Mouse (Mus musculus): ENCODE measurements around the gene Dpt.
"Not testable (repeated sequence)": the region's sequence is repeated elsewhere in the genome, so short reads cannot be mapped to it uniquely, and the experiment has no call there.

Gene Dpt

DNA sequence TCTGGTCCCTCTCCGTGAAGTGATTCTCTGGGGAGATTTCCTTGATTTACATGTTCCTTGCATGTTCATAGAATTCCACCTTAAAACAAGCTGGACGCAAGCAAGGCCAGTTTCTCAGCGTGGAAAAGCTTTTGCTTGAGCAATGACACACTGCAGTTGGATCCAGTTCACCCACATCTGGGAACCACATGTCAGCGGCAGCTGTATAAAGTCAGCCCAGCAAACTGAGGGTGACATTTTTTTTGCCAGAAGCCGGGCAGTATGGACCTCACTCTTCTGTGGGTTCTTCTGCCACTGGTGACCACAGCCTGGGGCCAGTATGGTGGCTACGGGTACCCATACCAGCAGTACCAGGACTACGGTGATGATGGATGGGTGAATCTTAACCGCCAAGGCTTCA lies at the start of gene Dpt:
Gene Dpt, plus strand, starts transcription at position 174 of the 400 bp plus-strand sequence.
- peak in 1 of 2 experiments; percentile 40 for DNase-seq (ENCODE audit: low spot score in 2 of 2)

DNA sequence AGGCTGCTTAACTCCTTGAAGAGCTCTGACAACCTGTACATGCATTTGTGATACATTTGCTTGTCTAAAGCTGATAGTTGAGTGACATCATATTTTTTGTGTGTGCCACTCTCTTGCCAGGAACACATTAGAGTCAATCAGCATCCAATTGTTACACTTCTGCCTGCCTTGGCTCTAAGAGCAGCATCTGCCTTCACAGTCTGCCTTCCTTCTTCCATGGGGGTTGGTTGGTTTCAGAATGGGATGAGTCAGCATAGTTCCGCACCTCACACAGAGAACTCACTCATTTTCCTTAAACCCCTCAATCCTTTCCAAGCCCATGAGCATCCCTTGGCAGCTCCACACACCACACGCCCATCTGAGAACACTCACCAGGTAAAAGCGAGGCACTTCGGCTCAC lies 42.7 kb upstream of the Dpt start:
- no peak for DNase-seq (ENCODE audit: low spot score in 2 of 2)

DNA sequence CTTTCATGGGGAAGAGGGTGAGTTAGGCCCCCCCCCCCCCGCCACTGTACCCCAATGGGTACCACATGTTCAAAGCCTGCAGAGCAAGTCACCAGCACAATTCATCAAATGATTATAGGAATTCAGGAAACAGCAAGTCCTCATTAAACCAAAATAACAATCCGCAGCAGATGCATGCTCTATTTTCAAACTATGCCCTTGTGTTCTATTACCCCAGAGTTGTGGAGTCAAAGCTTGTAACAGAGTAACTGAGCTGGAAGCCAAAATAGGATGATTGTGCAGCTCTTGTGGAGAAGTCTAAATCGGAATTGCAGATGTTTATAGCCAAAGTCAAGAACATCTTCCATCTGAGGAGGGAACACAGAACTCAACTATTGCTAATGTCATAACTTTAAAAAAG lies 40.8 kb upstream of the Dpt start:
- DNase-seq (ENCODE audit: low spot score in 2 of 2), result no peak

DNA sequence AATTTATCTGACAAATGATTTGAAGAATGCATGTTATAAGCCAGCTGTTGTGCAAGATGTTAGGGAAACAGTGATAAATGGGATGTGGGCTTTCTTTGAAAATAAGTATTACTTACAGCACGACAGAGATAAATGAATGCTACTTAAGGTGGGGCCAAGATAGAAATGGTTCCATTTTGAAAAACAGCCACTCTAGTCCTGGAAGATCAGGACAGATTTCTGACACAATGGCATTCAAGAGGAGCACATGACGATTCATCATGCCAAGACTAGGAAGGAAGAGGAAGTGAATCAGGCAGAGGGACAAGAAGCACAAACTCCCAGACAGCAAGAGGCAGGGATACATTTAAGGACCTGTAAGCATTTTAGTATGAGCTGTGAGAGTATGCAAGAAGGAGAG lies 39.5 kb upstream of the Dpt start:
- no peak for DNase-seq (ENCODE audit: low spot score in 2 of 2)

DNA sequence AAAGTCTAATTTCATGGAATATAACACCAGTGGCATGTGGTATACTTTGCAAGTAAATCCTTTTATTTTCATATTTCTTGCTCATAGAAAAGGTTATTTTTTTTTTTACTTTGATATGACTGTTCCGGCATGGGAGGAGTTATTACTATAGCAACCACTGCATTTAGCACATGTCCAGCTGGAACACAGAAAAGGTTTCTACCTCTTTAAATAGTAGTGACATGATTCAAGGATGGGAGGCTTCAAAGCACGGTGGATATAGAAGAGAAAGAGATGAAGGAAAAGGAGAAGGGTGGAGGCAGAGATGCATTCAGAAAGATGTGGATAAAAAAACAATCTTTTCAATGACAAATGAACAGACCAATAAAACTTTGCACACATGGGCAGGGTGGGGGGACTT lies 38.0 kb upstream of the Dpt start:
- DNase-seq (ENCODE audit: low spot score in 2 of 2), result no peak

DNA sequence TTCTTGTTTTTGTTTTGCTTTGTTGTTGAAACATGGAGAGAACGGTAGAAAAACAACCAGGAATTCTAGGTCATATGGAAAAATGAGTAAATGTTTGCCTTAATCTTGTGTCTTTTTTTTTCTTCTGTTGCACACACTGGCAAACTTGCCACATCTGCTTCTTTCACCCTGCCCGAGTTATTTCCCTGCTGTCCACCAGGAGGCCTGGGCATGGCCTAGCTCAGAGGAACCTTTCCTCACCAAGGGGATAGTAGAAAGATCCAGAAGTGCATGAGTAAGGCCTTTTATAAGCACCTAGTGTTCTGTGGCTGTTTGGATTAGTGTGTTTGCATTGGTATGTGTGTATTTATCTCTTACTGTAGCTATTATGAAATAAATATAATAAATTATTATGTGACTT lies 34.2 kb upstream of the Dpt start:
- no peak for DNase-seq (ENCODE audit: low spot score in 2 of 2)

DNA sequence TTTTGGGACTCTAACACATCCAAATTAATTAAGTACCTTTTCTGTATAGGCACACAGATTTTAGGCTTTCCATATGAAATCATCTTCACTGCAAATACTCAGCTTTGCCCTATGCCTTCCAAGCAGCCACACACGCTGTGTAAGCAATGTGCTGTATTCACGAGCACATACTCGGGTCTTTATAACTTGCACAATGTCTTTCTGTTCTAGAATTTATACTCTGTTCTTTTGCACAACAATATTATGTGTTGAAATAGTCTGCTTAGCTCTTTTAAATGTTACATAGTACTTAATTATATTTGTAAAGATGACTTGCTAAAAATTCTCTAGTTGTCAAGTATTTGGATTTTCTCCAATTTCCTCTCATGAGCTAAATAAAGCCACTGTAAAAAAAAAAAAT lies 29.8 kb upstream of the Dpt start:
- no peak for DNase-seq (ENCODE audit: low spot score in 2 of 2)

DNA sequence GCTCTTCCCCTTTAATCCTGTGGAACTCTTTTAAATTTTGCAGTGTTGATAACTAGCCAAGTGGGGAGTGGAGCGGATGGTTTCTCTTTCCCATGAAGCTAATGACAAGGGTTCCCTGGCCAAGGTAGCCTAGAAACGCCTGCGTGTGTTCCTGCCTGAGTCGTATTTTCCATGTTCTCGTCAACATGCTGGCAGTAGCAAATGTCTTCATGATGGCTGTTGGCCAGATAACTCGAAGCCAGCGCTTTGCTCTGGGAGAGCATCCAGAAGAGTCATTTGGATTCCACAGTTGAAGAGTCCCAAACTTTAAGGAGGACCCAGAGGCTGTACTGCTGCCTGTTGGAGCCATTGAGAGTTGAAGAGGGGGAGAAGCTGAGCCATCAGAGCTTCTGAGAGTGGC lies 25.8 kb upstream of the Dpt start:
- peak; percentile 69 to 74 for DNase-seq (ENCODE audit: low spot score in 2 of 2)

DNA sequence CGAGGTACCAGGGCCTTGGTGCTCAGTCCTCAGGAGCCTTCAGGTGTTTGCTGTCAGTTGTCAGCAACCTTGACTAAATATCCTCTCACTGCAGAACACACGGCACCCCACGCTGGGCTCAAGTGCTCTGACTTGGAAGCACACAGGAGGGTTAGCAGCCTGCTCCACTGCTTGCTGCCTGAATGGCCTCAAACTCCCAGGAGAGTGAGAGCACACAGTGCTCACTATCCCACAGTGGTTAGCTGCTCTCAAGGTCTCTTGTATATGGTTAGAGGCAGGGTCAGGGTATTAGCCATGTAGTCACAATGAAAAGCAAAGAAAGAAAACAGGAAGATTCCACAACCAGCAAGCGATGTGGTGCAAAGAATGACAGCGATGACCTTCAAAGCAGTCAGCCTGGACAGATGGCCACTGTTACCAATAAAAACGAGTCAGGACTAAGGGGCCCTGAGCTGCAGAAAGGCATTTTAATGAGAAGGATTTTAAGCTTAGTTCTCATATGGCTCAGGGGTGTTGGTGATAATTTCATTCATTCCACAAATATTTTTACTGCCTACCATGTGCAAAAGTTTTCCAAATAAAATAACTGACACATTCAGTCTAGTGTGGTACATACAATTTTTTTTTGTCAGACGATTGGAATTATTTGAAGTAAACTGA lies 15.5 kb upstream of the Dpt start:
- no peak for DNase-seq (ENCODE audit: low spot score in 2 of 2)

DNA sequence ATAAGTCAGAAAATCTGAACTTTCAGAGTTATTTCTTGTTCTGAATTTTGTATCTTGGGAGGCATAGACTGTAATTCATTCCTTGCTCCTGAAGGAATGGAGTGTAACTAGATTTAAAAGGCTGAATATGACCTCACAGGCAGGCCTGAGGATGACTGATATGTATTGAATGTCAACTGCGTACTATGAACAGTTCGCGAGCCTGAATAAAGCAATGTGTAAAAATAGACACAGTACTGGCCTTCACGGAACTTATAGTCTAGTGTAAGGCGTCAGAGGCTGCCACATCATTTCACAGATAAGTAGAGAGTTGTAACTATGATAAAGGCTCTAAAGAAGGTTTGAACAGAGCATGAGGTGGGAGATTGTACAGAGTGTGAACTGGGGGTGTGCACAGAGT lies 10.3 kb upstream of the Dpt start:
- no peak for DNase-seq (ENCODE audit: low spot score in 2 of 2)

DNA sequence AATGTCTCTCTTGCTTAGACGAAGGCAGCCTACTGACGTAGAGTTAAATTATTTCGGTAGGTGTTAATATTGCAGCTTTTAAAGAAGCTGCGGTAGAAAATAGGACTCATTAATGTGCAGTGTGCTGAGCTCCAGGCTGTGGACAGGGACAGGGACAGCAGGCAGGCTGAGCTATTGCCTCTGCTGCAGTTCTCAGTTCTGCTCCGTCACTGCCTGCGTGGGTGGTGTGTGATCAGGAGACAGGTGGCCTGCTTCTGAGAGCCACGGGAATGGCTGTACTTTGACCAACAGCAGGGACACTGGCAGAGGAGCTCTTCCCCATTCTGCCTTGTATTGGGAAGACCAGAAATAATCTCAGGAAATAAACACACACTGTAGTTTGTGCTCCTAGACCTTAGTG lies 8.7 kb upstream of the Dpt start:
- DNase-seq (ENCODE audit: low spot score in 2 of 2), result no peak

DNA sequence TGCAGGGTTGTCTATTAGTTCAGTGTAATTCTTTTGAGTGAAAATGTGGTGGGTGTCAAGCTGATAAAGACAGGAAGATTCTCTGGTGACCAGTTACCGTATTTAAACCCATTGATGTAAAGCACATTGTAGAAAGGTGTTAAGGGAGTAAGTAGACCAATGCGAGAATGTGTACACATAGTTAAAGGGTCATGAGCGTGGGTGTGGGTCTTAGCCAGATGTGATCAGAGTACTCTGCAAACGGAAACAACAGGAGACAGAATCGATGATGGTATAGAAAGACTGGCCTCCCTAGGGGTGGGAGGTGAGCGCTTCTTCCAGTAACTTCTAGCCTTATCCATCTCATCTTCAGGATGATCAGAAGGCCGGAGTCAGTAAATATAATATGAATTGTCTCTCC lies 8.2 kb upstream of the Dpt start:
- DNase-seq (ENCODE audit: low spot score in 2 of 2), result no peak

DNA sequence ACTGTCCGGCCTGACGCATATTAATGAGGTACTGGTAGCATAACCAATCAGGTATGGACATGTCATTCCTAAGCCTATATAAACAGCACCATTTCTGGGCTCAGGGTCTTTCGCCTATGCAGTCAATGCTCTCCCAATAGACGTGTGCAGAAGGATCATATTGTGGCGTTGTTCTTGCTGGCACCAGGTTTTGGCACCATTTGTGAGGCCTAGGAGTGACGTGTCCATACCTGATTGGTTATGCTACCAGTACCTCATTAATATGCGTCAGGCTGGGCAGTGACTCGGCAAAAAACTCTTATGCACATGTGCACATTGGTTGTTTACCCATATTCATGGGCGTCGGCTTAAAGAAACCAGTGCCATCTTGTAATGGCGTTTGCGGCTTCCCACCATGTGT lies 6.1 kb upstream of the Dpt start:
- not testable (repeated sequence) for DNase-seq (ENCODE audit: low spot score in 2 of 2)

DNA sequence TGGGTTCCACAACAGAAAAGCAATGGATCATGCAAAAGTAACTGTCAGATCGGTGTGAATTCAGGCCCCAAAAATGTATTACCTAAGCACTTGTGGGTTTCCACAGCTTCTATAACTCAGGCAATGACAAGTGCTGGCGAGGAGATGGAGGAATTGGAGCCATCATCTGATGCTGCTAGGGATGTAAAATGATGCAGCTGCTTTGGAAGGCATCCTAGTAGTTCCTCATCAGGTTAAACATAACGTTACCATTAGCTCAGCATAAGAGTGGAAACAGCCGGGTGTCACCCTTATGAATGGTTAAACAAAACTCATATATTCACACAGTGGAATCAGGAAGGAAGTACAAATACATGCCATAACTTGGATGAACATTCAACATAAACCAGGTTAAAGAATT lies 3.4 kb upstream of the Dpt start:
- peak in 1 of 2 experiments; percentile 37 for DNase-seq (ENCODE audit: low spot score in 2 of 2)

DNA sequence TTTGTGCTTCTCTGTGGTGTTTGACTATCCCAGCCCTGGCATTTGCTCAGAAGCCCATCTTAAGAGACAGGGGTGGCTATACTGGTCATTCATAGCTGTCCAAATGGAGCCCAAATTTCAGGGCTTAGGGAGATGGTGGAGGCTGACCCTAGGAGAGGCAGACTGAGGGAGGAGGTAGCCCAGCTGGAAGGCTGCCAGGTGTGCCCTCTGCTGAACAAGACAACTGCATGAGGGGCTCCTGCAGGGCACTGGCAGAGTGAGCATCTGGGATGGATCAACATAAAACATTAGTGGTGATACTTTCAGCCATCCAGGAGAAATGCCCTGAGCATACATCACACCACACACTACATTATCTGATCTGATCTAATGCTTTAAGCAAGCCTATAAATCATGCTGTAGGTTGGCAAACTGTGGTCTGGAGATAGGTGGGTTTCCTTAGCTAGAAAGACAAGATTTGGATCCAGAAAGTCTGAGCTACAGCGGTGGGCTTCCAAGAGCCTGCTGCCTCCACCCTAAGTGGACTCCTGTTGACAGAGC lies 1.4 kb downstream of the Dpt start:
- no peak for DNase-seq (ENCODE audit: low spot score in 2 of 2)

DNA sequence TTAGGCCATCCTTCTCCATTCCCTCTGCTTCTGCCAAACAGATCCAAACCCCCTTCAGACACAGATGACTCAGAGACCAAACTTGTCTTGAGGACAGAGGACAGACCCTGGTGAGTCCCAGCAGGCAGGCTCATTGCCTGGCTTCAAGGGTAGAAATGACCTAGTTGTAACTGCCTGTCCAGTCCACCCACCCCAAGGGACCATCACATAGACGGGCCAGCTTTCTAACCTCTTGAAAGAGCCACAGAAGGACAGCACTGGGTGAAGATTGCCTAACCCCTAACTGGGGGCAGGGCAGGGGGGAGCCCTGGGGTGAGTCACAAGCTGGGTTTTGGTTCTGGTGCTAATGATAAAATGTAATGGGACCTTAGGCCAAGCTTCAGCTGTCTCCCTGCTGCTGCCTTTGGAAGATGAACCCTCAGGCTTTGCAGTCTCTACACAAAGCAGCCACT lies 2.1 kb downstream of the Dpt start:
- DNase-seq (ENCODE audit: low spot score in 2 of 2), result no peak

DNA sequence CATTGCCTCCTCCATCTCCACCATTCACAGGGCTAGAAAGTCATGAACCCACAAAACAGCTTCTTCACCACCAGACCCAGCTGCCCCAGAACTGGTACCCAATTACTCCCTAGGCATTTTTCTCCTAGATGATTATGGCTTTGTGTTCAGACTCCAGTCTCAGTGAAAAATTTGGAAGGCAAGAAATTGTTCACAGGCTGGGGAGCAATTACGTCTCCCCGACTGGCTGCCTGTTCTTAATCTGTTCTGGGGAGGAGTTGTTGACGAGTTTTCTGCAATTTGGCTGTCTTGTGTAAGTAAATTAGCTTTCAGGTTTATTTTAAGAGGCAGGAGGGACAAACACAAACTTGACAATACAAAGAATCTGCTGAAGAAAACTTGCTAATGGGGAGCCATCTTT lies 2.7 kb downstream of the Dpt start:
- no peak for DNase-seq (ENCODE audit: low spot score in 2 of 2)

DNA sequence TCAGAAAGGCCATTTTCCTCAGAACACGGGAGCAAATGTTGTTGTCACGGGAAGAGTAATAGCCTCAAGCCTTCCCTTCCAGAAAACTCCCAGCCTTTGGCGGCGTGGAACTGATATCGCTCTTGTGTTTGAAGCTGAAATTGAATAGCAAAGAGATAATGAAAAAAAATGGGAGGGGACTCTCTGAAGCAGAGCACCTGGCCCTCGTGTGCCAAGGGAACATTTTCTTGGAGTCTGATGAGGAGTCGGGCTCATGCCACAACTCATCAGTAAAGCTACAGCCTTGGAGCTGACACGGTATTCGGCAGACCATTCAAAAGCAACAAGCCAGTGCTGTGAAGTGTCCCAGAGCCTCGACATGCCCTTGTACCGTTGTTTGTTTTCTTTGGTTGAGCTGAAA lies 7.8 kb downstream of the Dpt start:
- no peak for DNase-seq (ENCODE audit: low spot score in 2 of 2)

DNA sequence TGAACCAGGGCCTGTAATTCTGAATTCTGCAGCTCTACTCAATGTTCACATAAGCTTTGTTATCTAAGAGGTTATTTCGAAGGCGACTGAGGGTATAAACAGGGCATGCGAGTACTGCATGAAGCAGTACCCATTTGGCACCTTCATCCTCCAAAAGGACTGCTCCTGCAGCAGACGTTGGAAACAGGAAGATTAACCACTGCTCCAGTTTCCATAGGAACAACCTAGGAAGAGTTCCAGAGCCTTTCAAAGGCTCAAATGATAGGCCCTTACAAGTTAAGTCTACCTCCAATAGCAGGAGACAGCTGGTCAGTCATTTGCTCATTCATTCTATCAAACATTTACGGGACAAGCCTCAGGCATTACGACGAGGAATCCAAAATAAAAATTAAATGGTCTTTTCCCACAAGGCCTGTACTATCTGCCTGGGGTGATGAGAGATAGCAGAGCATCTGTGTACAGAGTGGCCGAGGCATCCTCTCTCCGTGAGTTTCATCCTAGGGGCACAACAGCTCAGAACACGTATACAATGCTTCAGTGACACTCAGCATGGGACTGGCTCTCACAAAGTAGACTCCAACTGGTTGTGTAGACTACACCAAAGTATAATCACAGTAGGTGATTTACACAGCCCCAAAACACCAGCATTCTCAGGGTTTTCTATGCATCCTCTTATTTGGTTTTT lies 8.4 kb downstream of the Dpt start:
- DNase-seq (ENCODE audit: low spot score in 2 of 2), result no peak

DNA sequence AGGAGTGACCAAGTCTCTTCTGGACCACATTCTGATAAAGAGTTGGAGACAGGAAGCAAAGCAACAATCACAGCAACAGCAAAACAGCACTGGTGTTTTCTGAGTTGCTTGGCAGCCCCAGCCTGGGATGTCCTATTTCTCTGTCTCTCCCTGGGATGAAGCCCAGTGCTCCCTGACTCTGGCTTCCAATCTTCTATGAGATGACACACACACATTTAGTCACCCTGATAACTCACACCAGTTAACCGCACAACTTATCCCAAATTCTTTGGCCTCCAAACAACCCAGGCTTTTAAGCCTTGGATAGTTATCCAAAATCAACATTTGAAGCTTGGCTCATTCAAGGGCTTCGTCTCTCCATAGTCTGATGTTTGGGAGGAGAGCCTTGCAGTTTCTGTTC lies 12.9 kb downstream of the Dpt start:
- no peak for DNase-seq (ENCODE audit: low spot score in 2 of 2)

DNA sequence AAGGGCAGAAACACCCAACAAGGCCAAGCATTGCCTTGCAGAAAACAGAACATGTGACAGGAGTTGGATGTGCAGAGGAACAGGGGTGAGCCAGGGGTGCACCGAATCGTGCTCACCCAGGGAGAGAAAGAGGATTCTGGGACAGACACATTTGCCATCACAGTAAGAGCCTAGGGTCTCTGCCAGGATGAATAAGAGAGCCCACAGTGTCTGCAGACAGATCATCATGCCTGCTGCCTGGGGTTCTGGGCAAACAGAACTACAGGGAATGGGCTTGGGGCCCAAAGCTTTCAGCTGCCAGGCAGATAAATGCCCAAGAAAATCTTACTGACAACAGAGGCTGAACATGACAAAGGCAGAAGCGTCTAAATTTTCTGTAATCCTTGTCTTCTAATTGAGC lies 14.9 kb downstream of the Dpt start:
- no peak for DNase-seq (ENCODE audit: low spot score in 2 of 2)

DNA sequence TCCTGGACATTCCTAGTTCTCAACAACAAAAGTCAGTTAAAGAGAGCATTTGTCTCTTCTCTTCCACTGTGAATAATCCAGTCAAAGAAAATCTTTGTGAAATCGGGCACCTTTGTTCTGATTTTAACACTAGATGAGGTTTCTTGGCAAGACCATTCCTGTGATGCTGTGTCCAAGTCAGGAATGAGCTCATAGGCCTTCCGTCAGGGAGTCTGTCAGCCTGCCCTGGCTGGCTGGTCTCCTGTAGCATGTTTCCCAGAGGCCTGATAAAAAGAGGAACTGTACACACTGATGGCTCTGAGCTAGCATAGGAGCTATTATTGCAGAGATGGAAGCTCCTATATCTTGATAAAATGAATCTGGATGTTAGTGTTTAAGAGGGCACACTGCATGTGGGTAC lies 17.8 kb downstream of the Dpt start:
- DNase-seq (ENCODE audit: low spot score in 2 of 2), result no peak

DNA sequence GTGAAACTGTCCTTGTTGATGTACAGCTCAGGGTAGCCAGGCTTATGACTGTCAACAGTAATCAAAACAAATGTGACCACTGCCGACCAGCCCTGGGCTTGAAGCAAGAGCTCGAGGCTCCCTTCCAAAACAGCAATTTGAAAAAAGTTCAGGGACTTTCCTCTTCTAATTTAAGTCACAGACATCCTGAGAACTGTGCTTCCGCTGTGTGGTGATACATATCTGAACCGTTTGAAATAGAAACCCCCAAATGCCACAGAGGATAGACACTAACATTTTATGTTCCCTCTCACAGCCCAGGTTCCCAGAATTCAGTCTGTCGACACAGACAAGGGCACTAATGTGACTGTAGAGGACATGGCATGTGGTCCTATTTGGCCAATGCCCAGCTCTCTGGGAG lies 18.9 kb downstream of the Dpt start:
- DNase-seq (ENCODE audit: low spot score in 2 of 2), result no peak

DNA sequence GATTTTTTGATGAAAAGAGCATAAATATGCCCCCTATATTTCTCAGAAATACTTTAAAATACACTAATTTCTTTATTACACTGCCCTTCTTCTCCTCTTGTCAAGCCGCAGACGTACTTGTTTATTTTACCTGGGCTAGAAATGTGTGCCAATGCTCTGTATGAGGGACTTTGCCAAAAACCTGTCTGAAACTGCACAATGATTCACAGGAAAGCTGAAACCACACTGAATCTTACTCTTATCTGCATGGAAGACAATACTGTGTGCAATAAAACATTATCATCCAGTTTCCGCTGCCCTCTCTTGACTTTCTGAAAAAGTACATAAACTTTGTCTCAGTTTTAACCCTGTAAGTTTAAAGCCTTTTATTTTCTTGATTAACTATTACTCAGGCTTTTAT lies 20.9 kb downstream of the Dpt start:
- no peak for DNase-seq (ENCODE audit: low spot score in 2 of 2)
